Mouse (Mus musculus) liver, embryonic 16.5 days (tissue): ENCODE data around the gene Ispd. TPM values are rescaled to one million over a fixed set of nuclear protein-coding genes. Genes with fewer than 3 reads are reported as not detected.

Experiments used
- ATAC-seq: fragments of 200-750 bp; cut with Nextera tagmentation; 2 replicates; pipeline ENCODE4 v1.8.0; 2017; ENCODE audit warnings: low read depth, mild to moderate bottlenecking, moderate number of reproducible peaks, moderate library complexity
- H3K27ac ChIP-seq: fragments of 300-500 bp; sonication (generic); 2 replicates; pipeline ENCODE4 v1.5.1; 2014; ENCODE audit warnings: mild to moderate bottlenecking, low read length
- H3K27me3 ChIP-seq: fragments of 300-500 bp; sonication (generic); 2 replicates; pipeline ENCODE4 v1.6.1; 2014; ENCODE audit warnings: low read depth, low read length, mixed read lengths; ENCODE audit not compliant: control insufficient read depth, insufficient read depth
- H3K36me3 ChIP-seq: fragments of 300-500 bp; sonication (generic); 2 replicates; pipeline ENCODE4 v1.6.1; 2014; ENCODE audit warnings: mild to moderate bottlenecking; ENCODE audit not compliant: control insufficient read depth, insufficient read depth
- H3K4me1 ChIP-seq: fragments of 300-500 bp; sonication (generic); 2 replicates; pipeline ENCODE4 v1.6.1; 2014; ENCODE audit warnings: low read depth, low read length, mixed read lengths; ENCODE audit not compliant: control insufficient read depth
- H3K4me2 ChIP-seq: fragments of 300-500 bp; sonication (generic); 2 replicates; pipeline ENCODE4 v1.6.1; 2014; ENCODE audit warnings: low read depth, low read length, mixed read lengths
- H3K4me3 ChIP-seq: fragments of 300-500 bp; sonication (generic); 2 replicates; pipeline ENCODE4 v1.5.1; 2014; ENCODE audit warnings: low read depth, mild to moderate bottlenecking, low read length
- H3K9ac ChIP-seq: fragments of 300-500 bp; sonication (generic); 2 replicates; pipeline ENCODE4 v1.6.1; 2014; ENCODE audit warnings: low read depth, low read length
- H3K9me3 ChIP-seq: fragments of 300-500 bp; sonication (generic); replicated peaks from 2 replicates; pipeline ENCODE4 v1.6.1; 2016; ENCODE audit warnings: low read length; ENCODE audit not compliant: control insufficient read depth
- WGBS: fragments of 180-500 bp; shearing (Covaris S2); extraction: QIAGEN DNeasy Blood & Tissue Kit; methylation state at CpG from one replicate; pipeline ENCODE4 v1.1.7; 2014; ENCODE audit not compliant: insufficient replicate concordance; 5-methylcytosine and 5-hydroxymethylcytosine counted together
- polyA plus RNA-seq: library from polyadenylated mRNA; unstranded; fragments of >200 nt; fragmentation: Nextera tagmentation; extraction: Ambion mirVana; gene quantifications from 2 replicates; pipeline ENCODE4 v1.2.1, GENCODE M21; 2015

Gene Ispd
- polyA plus RNA-seq, 1 experiment from 2014 or later = 1.8 TPM

- H3K9me3 ChIP-seq = no peaks in the 10 kb centered on the region
- 60% methylated on average over 4 of the region's 4 CpGs for WGBS
- H3K36me3 ChIP-seq = no peaks in the 10 kb centered on the region
- ATAC-seq = no peak
- no peak overlapping the region for H3K27ac ChIP-seq
- no peaks in the 10 kb centered on the region for H3K4me1 ChIP-seq
- H3K4me3 ChIP-seq = no peak overlapping the region
- no peak overlapping the region for H3K4me2 ChIP-seq
- no peak overlapping the region for H3K9ac ChIP-seq
- H3K27me3 ChIP-seq = no peaks in the 10 kb centered on the region
Measured at GRCm38 (mm10) chr12:36531421-36532072, 150.3 kb downstream of the Ispd start.

- no peak for ATAC-seq
- no peaks in the 10 kb centered on the region for H3K36me3 ChIP-seq
- no peak overlapping the region for H3K9ac ChIP-seq
- H3K27me3 ChIP-seq = no peaks in the 10 kb centered on the region
- 66% methylated on average over 3 of the region's 3 CpGs for WGBS
- no peak overlapping the region for H3K27ac ChIP-seq
- no peak overlapping the region for H3K4me2 ChIP-seq
- no peaks in the 10 kb centered on the region for H3K4me1 ChIP-seq
- H3K9me3 ChIP-seq = no peaks in the 10 kb centered on the region
- H3K4me3 ChIP-seq = no peak overlapping the region
Measured at GRCm38 (mm10) chr12:36532525-36532924, 151.3 kb downstream of the Ispd start.

GRCm38 (mm10) chr12:36533160-36533900 lies 152.1 kb downstream of the Ispd start:
- Histone ChIP-seq H3K4me1 (no peaks in the 10 kb centered on the region), H3K9me3 (no peaks in the 10 kb centered on the region), H3K27ac (no peak overlapping the region), H3K9ac (no peak overlapping the region), H3K36me3 (no peaks in the 10 kb centered on the region), H3K27me3 (no peaks in the 10 kb centered on the region), H3K4me2 (no peak overlapping the region), H3K4me3 (no peak overlapping the region)
- WGBS = 30% methylated on average over 2 of the region's 2 CpGs
- ATAC-seq = no peak

- 63% methylated on average over 5 of the region's 5 CpGs for WGBS
- Histone ChIP-seq H3K9me3 (no peaks in the 10 kb centered on the region), H3K4me3 (no peak overlapping the region), H3K36me3 (no peaks in the 10 kb centered on the region), H3K4me2 (no peak overlapping the region), H3K27me3 (no peaks in the 10 kb centered on the region), H3K9ac (no peak overlapping the region), H3K4me1 (no peaks in the 10 kb centered on the region), H3K27ac (no peak overlapping the region)
- ATAC-seq = no peak
Measured at GRCm38 (mm10) chr12:36534589-36534988, 153.3 kb downstream of the Ispd start.

GRCm38 (mm10) chr12:36545318-36545717 lies 164.1 kb downstream of the Ispd start:
- Histone ChIP-seq H3K4me3 (no peak overlapping the region), H3K4me1 (no peaks in the 10 kb centered on the region), H3K36me3 (no peaks in the 10 kb centered on the region), H3K27ac (no peak overlapping the region), H3K27me3 (no peaks in the 10 kb centered on the region), H3K4me2 (no peak overlapping the region), H3K9ac (no peak overlapping the region), H3K9me3 (no peaks in the 10 kb centered on the region)
- no peak for ATAC-seq

GRCm38 (mm10) chr12:36549474-36549873 lies 168.2 kb downstream of the Ispd start:
- H3K9me3 ChIP-seq = no peaks in the 10 kb centered on the region
- WGBS = 69% methylated on average over 9 of the region's 9 CpGs

GRCm38 (mm10) chr12:36554697-36555096 lies 173.4 kb downstream of the Ispd start:
- no peak overlapping the region for H3K9ac ChIP-seq
- 50% methylated on average over 1 of the region's 1 CpGs for WGBS
- H3K9me3 ChIP-seq = no peaks in the 10 kb centered on the region
- no peak for ATAC-seq
- no peak overlapping the region for H3K27ac ChIP-seq
- H3K27me3 ChIP-seq = no peaks in the 10 kb centered on the region
- H3K4me3 ChIP-seq = no peak overlapping the region
- H3K4me2 ChIP-seq = no peak overlapping the region
- H3K4me1 ChIP-seq = no peaks in the 10 kb centered on the region
- H3K36me3 ChIP-seq = no peaks in the 10 kb centered on the region

More at GRCm38 (mm10) chr12:36549474-36549873, 168.2 kb downstream of the Ispd start:
- no peak overlapping the region for H3K4me3 ChIP-seq
- H3K27me3 ChIP-seq = no peaks in the 10 kb centered on the region
- H3K4me2 ChIP-seq = no peak overlapping the region
- no peaks in the 10 kb centered on the region for H3K4me1 ChIP-seq
- ATAC-seq = no peak
- H3K9ac ChIP-seq = no peak overlapping the region
- H3K27ac ChIP-seq = no peak overlapping the region
- no peaks in the 10 kb centered on the region for H3K36me3 ChIP-seq

- 65% methylated on average over 2 of the region's 2 CpGs for WGBS
- Histone ChIP-seq H3K9me3 (no peaks in the 10 kb centered on the region), H3K27ac (no peak overlapping the region), H3K4me3 (no peak overlapping the region), H3K4me2 (no peak overlapping the region), H3K9ac (no peak overlapping the region), H3K4me1 (no peaks in the 10 kb centered on the region), H3K36me3 (no peaks in the 10 kb centered on the region), H3K27me3 (no peaks in the 10 kb centered on the region)
- no peak for ATAC-seq
Measured at GRCm38 (mm10) chr12:36564146-36564545, 182.9 kb downstream of the Ispd start.

- WGBS = 71% methylated on average over 1 of the region's 1 CpGs
- ATAC-seq = no peak
- no peak overlapping the region for H3K9ac ChIP-seq
- no peak overlapping the region for H3K27ac ChIP-seq
- no peaks in the 10 kb centered on the region for H3K27me3 ChIP-seq
- H3K4me3 ChIP-seq = no peak overlapping the region
- H3K36me3 ChIP-seq = no peaks in the 10 kb centered on the region
- H3K4me2 ChIP-seq = no peak overlapping the region
- H3K9me3 ChIP-seq = no peaks in the 10 kb centered on the region
- no peaks in the 10 kb centered on the region for H3K4me1 ChIP-seq
Measured at GRCm38 (mm10) chr12:36566974-36567373, 185.7 kb downstream of the Ispd start.
